Mouse (Mus musculus) embryonic fibroblast, embryonic 13.5 days (primary cell): ENCODE measurements at regions not wholly inside any gene's neighbourhood (a gene's known extent, or its start where the extent isn't known, plus 50 kb on each side); places are given as distances from the start of the nearest gene placed in this dataset.

Experiments
- CTCF ChIP-seq: IDR thresholded peaks from 2 replicates; pipeline ENCODE4 v1.5.1; 2011; ENCODE audit warnings: mild to moderate bottlenecking, control low read depth, low read length, moderate library complexity, borderline replicate concordance; ENCODE audit not compliant: insufficient read depth
- POLR2A ChIP-seq: IDR thresholded peaks from 2 replicates; pipeline ENCODE4 v1.6.1; 2011; ENCODE audit warnings: low read depth, mild to moderate bottlenecking, control low read depth, low read length, moderate library complexity

GRCm38 (mm10) chr4:142674641-142675465 is 435.7 kb upstream of the Kazn start:
- no peak for TF ChIP-seq CTCF
- TF ChIP-seq POLR2A, result no peak
